Mouse (Mus musculus) limb, embryonic 11.5 days (tissue): ENCODE data around the gene Oog3. TPM values are rescaled to one million over a fixed set of nuclear protein-coding genes. Genes with fewer than 3 reads are reported as not detected.

Experiments used
- ATAC-seq: fragments of 200-750 bp; cut with Nextera tagmentation; 2 replicates; pipeline ENCODE4 v1.8.0; 2017; ENCODE audit warnings: low read depth; ENCODE audit not compliant: insufficient number of reproducible peaks, low FRiP score, low TSS enrichment
- DNase-seq: peaks from one replicate; pipeline ENCODE4 v3.0.0-alpha.2; 2015; ENCODE audit warnings: low spot score
- H3K27ac ChIP-seq: fragments of 300-500 bp; sonication (generic); replicated peaks from 2 replicates; pipeline ENCODE4 v1.5.1; 2014; ENCODE audit warnings: low read depth, mild to moderate bottlenecking, low read length
- H3K27me3 ChIP-seq: fragments of 300-500 bp; sonication (generic); 2 replicates; pipeline ENCODE4 v1.6.1; 2014; ENCODE audit warnings: mild to moderate bottlenecking, low read length, mixed read lengths; ENCODE audit not compliant: control insufficient read depth, insufficient read depth
- H3K36me3 ChIP-seq: fragments of 300-500 bp; sonication (generic); 2 replicates; pipeline ENCODE4 v1.6.1; 2014; ENCODE audit warnings: mild to moderate bottlenecking, low read length, moderate library complexity, mixed read lengths; ENCODE audit not compliant: control insufficient read depth, insufficient read depth
- H3K4me1 ChIP-seq: fragments of 300-500 bp; sonication (generic); 2 replicates; pipeline ENCODE4 v1.6.1; 2014; ENCODE audit warnings: low read length, mixed read lengths; ENCODE audit not compliant: control insufficient read depth, insufficient read depth
- H3K4me2 ChIP-seq: fragments of 300-500 bp; sonication (generic); 2 replicates; pipeline ENCODE4 v1.6.1; 2014; ENCODE audit warnings: low read depth, mild to moderate bottlenecking, moderate library complexity; ENCODE audit not compliant: severe bottlenecking
- H3K4me3 ChIP-seq: fragments of 300-500 bp; sonication (generic); 2 replicates; pipeline ENCODE4 v1.5.1; 2014; ENCODE audit warnings: low read depth, low read length
- H3K9ac ChIP-seq: fragments of 300-500 bp; sonication (generic); 2 replicates; pipeline ENCODE4 v1.6.1; 2014; ENCODE audit warnings: mild to moderate bottlenecking, low read length
- H3K9me3 ChIP-seq: fragments of 300-500 bp; sonication (generic); 2 replicates; pipeline ENCODE4 v1.6.1; 2016; ENCODE audit warnings: low read length; ENCODE audit not compliant: control insufficient read depth
- WGBS: fragments of 180-500 bp; shearing (Covaris S2); extraction: QIAGEN DNeasy Blood & Tissue Kit; methylation state at CpG from one replicate; pipeline ENCODE4 v1.1.7; 2014; 5-methylcytosine and 5-hydroxymethylcytosine counted together
- polyA plus RNA-seq: library from polyadenylated mRNA; unstranded; fragments of >200 nt; fragmentation: Nextera tagmentation; extraction: Ambion mirVana; gene quantifications from 2 replicates; pipeline ENCODE4 v1.2.1, GENCODE M21; 2014

Oog3 gene
- not detected in 2 replicates for polyA plus RNA-seq

GRCm38 (mm10) chr4:144162563-144162962, at the start of gene Oog3:
Oog3 (minus strand) TSS chr4:144162663.
- no peak for DNase-seq
- H3K4me2 ChIP-seq: no peak within 1 kb of the TSS
- no peaks in the 10 kb centered on the region for H3K36me3 ChIP-seq
- H3K4me1 ChIP-seq: no peaks in the 10 kb centered on the region
- no peak for ATAC-seq
- H3K9me3 ChIP-seq: peaks cover 7% of the 10 kb centered on the region; the same call in 1 of the 2 replicates
- H3K9ac ChIP-seq: no peak within 1 kb of the TSS
- no peaks in the 10 kb centered on the region for H3K27me3 ChIP-seq
- H3K27ac ChIP-seq: no peak within 1 kb of the TSS
- H3K4me3 ChIP-seq: no peak within 1 kb of the TSS
- WGBS: 84% methylated on average over 1 of the region's 1 CpGs

- Histone ChIP-seq H3K4me3 (no peak within 1 kb of the TSS), H3K9me3 (no peaks in the 10 kb centered on the region; the same call in 1 of the 2 replicates), H3K36me3 (no peaks in the 10 kb centered on the region), H3K27ac (no peak within 1 kb of the TSS), H3K4me2 (no peak within 1 kb of the TSS), H3K27me3 (no peaks in the 10 kb centered on the region), H3K9ac (no peak within 1 kb of the TSS), H3K4me1 (no peaks in the 10 kb centered on the region)
- DNase-seq: no peak
- 50% methylated on average over 1 of the region's 1 CpGs for WGBS
- no peak for ATAC-seq
Observed at GRCm38 (mm10) chr4:144190419-144190818, 28.0 kb upstream of the Oog3 start, which contains the start of gene Oog2. Oog2 (plus strand) TSS chr4:144190719.

Other genes starting within 250 kb of the Oog3 start
- gene Pramef25, start 211.6 kb downstream of the Oog3 start, polyA plus RNA-seq: not detected in 2 replicates
- gene Gm13101, start 195.7 kb downstream of the Oog3 start, polyA plus RNA-seq: not detected in 2 replicates
- not detected in 2 replicates for gene Pramef17, start 168.3 kb downstream of the Oog3 start, polyA plus RNA-seq
- not detected in 2 replicates for gene Pramel4, start 103.5 kb downstream of the Oog3 start, polyA plus RNA-seq
- not detected in 2 replicates for gene Gm13102, start 56.2 kb downstream of the Oog3 start, polyA plus RNA-seq
- gene Oog2, start 28.1 kb upstream of the Oog3 start, polyA plus RNA-seq: not detected in 2 replicates
- not detected in 2 replicates for gene C87977, start 50.7 kb upstream of the Oog3 start, polyA plus RNA-seq
- gene Pramel5, start 117.8 kb upstream of the Oog3 start, polyA plus RNA-seq: not detected in 2 replicates
- not detected in 2 replicates for gene Gm13128, start 167.6 kb upstream of the Oog3 start, polyA plus RNA-seq
- not detected in 2 replicates for gene Gm13119, start 195.3 kb upstream of the Oog3 start, polyA plus RNA-seq
- not detected in 2 replicates for gene Pramef20, start 215.3 kb upstream of the Oog3 start, polyA plus RNA-seq
- 0.29 TPM in 1 of 2 replicates, not detected in the other for gene Pramef12, start 245.8 kb upstream of the Oog3 start, polyA plus RNA-seq